ENCODE assay signal across 23 mouse cellular contexts in genomic region chr11:120442344-120442743, GRCm38 (mm10). TPM values are rescaled to one million over a fixed set of nuclear protein-coding genes. Genes with fewer than 3 reads are reported as not detected.
A peak's percentile ranks its signal among the peaks of the same experiment; 100 is the strongest.
DNase-seq lines count a peak whose midpoint lies in the region; ATAC-seq and TF ChIP-seq lines count a peak whose summit lies in the region.
"Had no signal": no experiment of that assay in that cellular context is flagged by ENCODE, and none has a peak within 500 bp of the region (broad histone marks: within the 10 kb centered on the region; RNA-seq: fewer than 3 reads in every experiment).

Tspan10 (plus strand) TSS chr11:120442644.

- no peak for TF ChIP-seq CTCF in liver, adult 2 months (IDR thresholded peaks at IDR 0.05; ENCODE audit: low read depth, low read length)

- H3K79me2 ChIP-seq in liver, adult 2 months (ENCODE audit: control insufficient read depth, insufficient read depth, low read length) = no peaks in the 10 kb centered on the region

- H3K9me3 ChIP-seq in liver, embryonic 11.5 days (ENCODE audit: control insufficient read depth, low read length) = no peaks in the 10 kb centered on the region
- H3K9me3 ChIP-seq in midbrain, embryonic 12.5 days = no peaks in the 10 kb centered on the region
- H3K9me3 ChIP-seq in midbrain, embryonic 13.5 days = no peaks in the 10 kb centered on the region
- H3K9me3 ChIP-seq: embryonic facial prominence, embryonic 13.5 days; embryonic facial prominence, embryonic 15.5 days; forebrain, embryonic 10.5 days; forebrain, embryonic 12.5 days had no signal

- H3K36me3 ChIP-seq in liver, adult 2 months (ENCODE audit: control insufficient read depth, insufficient read depth, low read length) = no peaks in the 10 kb centered on the region
- H3K36me3 ChIP-seq in liver, embryonic 11.5 days (ENCODE audit: control insufficient read depth, insufficient read depth, low read length) = no peaks in the 10 kb centered on the region
- no peaks in the 10 kb centered on the region for H3K36me3 ChIP-seq in midbrain, embryonic 12.5 days
- no peaks in the 10 kb centered on the region for H3K36me3 ChIP-seq in midbrain, embryonic 13.5 days
- H3K36me3 ChIP-seq: embryonic facial prominence, embryonic 13.5 days; embryonic facial prominence, embryonic 15.5 days; forebrain, embryonic 12.5 days had no signal

- H3K27ac ChIP-seq in liver, adult 2 months (replicated peaks; ENCODE audit: insufficient read depth, low read depth, low read length) = peak within 1 kb of the TSS; percentile 64
- H3K27ac ChIP-seq in liver, embryonic 11.5 days (ENCODE audit: low read depth, low read length) = no peak within 1 kb of the TSS
- no peak within 1 kb of the TSS for H3K27ac ChIP-seq in midbrain, embryonic 12.5 days (replicated peaks)
- H3K27ac ChIP-seq in midbrain, embryonic 13.5 days = no peak within 1 kb of the TSS
- H3K27ac ChIP-seq: embryonic facial prominence, embryonic 13.5 days; embryonic facial prominence, embryonic 15.5 days; forebrain, embryonic 10.5 days; forebrain, embryonic 12.5 days had no signal

- TF ChIP-seq POLR2A in liver, adult 2 months (IDR thresholded peaks at IDR 0.05; ENCODE audit: extremely low read depth, insufficient read depth, low read length) = no peak

- DNase-seq in liver, adult 2 months (ENCODE audit: extremely low read depth, low read depth, low spot score) = no peak
- DNase-seq in liver, embryonic 11.5 days (ENCODE audit: low spot score) = no peak
- DNase-seq: adrenal gland, adult 2 months; adrenal gland, postnatal 10 days; adrenal gland, postnatal 25 days; cerebellum, adult 11 months; cerebellum, adult 18-20 months; cerebellum, adult 8-10 months; cerebellum, adult 9-11 months; cerebellum, postnatal 14 days; cerebellum, postnatal 36 days; embryo, embryonic 11 days had no signal

- peak within 1 kb of the TSS; percentile 19; the same call in 1 of the 2 replicates for H3K9ac ChIP-seq in liver, adult 2 months (ENCODE audit: low read depth, low read length)
- H3K9ac ChIP-seq in liver, embryonic 11.5 days (ENCODE audit: low read depth, low read length) = no peak within 1 kb of the TSS
- H3K9ac ChIP-seq in midbrain, embryonic 12.5 days (replicated peaks) = 0 out of 2 replicates have a peak within 1 kb of the TSS, but pooled peaks have one; percentile 4
- no peak within 1 kb of the TSS for H3K9ac ChIP-seq in midbrain, embryonic 13.5 days (replicated peaks)
- H3K9ac ChIP-seq: embryonic facial prominence, embryonic 15.5 days; forebrain, embryonic 12.5 days had no signal

- H3K27me3 ChIP-seq in liver, adult 2 months (ENCODE audit: control insufficient read depth, insufficient read depth, low read length) = no peaks in the 10 kb centered on the region
- H3K27me3 ChIP-seq in liver, embryonic 11.5 days (replicated peaks; ENCODE audit: control insufficient read depth, insufficient read depth, low read length) = no peaks in the 10 kb centered on the region
- no peaks in the 10 kb centered on the region for H3K27me3 ChIP-seq in midbrain, embryonic 12.5 days
- H3K27me3 ChIP-seq in midbrain, embryonic 13.5 days = no peaks in the 10 kb centered on the region
- H3K27me3 ChIP-seq: embryonic facial prominence, embryonic 13.5 days; embryonic facial prominence, embryonic 15.5 days had no signal

- no peak within 1 kb of the TSS for H3K4me2 ChIP-seq in liver, embryonic 11.5 days
- H3K4me2 ChIP-seq in midbrain, embryonic 12.5 days (replicated peaks) = no peak within 1 kb of the TSS
- H3K4me2 ChIP-seq in midbrain, embryonic 13.5 days (replicated peaks) = no peak within 1 kb of the TSS
- H3K4me2 ChIP-seq: embryonic facial prominence, embryonic 13.5 days; embryonic facial prominence, embryonic 15.5 days; forebrain, embryonic 12.5 days had no signal

- no peak for ATAC-seq in liver, embryonic 11.5 days (replicated peaks; ENCODE audit: low FRiP score)
- ATAC-seq in midbrain, embryonic 12.5 days (ENCODE audit: low FRiP score, low read depth) = no peak
- no peak for ATAC-seq in midbrain, embryonic 13.5 days
- ATAC-seq: forebrain, embryonic 14.5 days; forebrain, embryonic 16.5 days had no signal

- H3K4me1 ChIP-seq in liver, adult 2 months (ENCODE audit: control insufficient read depth, insufficient read depth, low read length) = peaks cover 13% of the 10 kb centered on the region
- H3K4me1 ChIP-seq in liver, embryonic 11.5 days (replicated peaks; ENCODE audit: control insufficient read depth, insufficient read depth, low read length) = peaks cover 2% of the 10 kb centered on the region; the same call in 1 of the 2 replicates
- no peaks in the 10 kb centered on the region for H3K4me1 ChIP-seq in midbrain, embryonic 12.5 days
- no peaks in the 10 kb centered on the region for H3K4me1 ChIP-seq in midbrain, embryonic 13.5 days (replicated peaks)
- H3K4me1 ChIP-seq: embryonic facial prominence, embryonic 13.5 days; embryonic facial prominence, embryonic 15.5 days; forebrain, embryonic 12.5 days had no signal

- WGBS in liver, adult 2 months = 84% methylated on average over 3 of the region's 3 CpGs
- WGBS in liver, embryonic 11.5 days = 83% methylated on average over 3 of the region's 3 CpGs
- WGBS in midbrain, embryonic 12.5 days = 92% methylated on average over 3 of the region's 3 CpGs
- 90% methylated on average over 3 of the region's 3 CpGs for WGBS in midbrain, embryonic 13.5 days

- H3K4me3 ChIP-seq in liver, adult 2 months (ENCODE audit: insufficient read depth, low read depth, low read length) = no peak within 1 kb of the TSS
- H3K4me3 ChIP-seq in liver, embryonic 11.5 days (ENCODE audit: low read depth, low read length) = no peak within 1 kb of the TSS
- no peak within 1 kb of the TSS for H3K4me3 ChIP-seq in midbrain, embryonic 12.5 days
- H3K4me3 ChIP-seq in midbrain, embryonic 13.5 days (replicated peaks) = no peak within 1 kb of the TSS
- H3K4me3 ChIP-seq: embryonic facial prominence, embryonic 13.5 days; embryonic facial prominence, embryonic 15.5 days; erythroblast, embryonic 14.5 days; forebrain, embryonic 12.5 days had no signal

RNA-seq across cellular contexts. Expression of gene Tspan10, which starts in this region (rescaled TPM):
- not detected in 2 replicates for total RNA-seq in liver, adult 2 months (2014; rRNA removed)
- 0.05 TPM in 2 replicates for polyA plus RNA-seq in liver, adult 2 months (2012; rRNA removed)
- polyA plus RNA-seq in liver, embryonic 11.5 days (2014; fragmentation: Nextera tagmentation; extraction: Ambion mirVana) = 0.10 TPM in 1 of 2 replicates, not detected in the other
- polyA plus RNA-seq in midbrain, embryonic 12.5 days (2016; fragmentation: Nextera tagmentation; extraction: Ambion mirVana) = not detected in 2 replicates
- polyA plus RNA-seq in midbrain, embryonic 13.5 days (2015; fragmentation: Nextera tagmentation; extraction: Ambion mirVana) = not detected in 2 replicates
- total RNA-seq: adrenal gland, postnatal 25 days; common myeloid progenitor, adult 5-6 weeks; ES-E14 had no signal
- polyA plus RNA-seq: adrenal gland, adult 2 months; erythroblast, embryonic 14.5 days; forebrain, embryonic 14.5 days; forebrain, embryonic 16.5 days had no signal

Comparison
In these comparisons a context has a peak if more than half of its experiments do, and no peak if none do; other contexts are left out.
1. H3K9ac ChIP-seq: peak in liver, adult 2 months (single experiment) and midbrain, embryonic 12.5 days (single experiment); none in liver, embryonic 11.5 days (single experiment) and midbrain, embryonic 13.5 days (single experiment).